Mouse (Mus musculus): ENCODE measurements at regions not wholly inside any gene's neighbourhood (a gene's known extent, or its start where the extent isn't known, plus 50 kb on each side); places are given as distances from the start of the nearest gene placed in this dataset.

- DNase-seq (ENCODE audit: low spot score) (peak; percentile 28), ATAC-seq (ENCODE audit: low FRiP score) (no peak)
- no peak overlapping the region for H3K4me2 ChIP-seq (ENCODE audit: low read depth, low read length, poor library complexity, severe bottlenecking)
- no peak overlapping the region for H3K4me3 ChIP-seq (ENCODE audit: low read depth, low read length)
- WGBS, result 11% methylated on average over 4 of the region's 4 CpGs
- H3K9me3 ChIP-seq (ENCODE audit: low read length), result no peaks in the 10 kb centered on the region
- H3K27me3 ChIP-seq (ENCODE audit: insufficient read depth, low read length), result no peaks in the 10 kb centered on the region
- H3K36me3 ChIP-seq (ENCODE audit: insufficient read depth, low read length), result no peaks in the 10 kb centered on the region
- no peaks in the 10 kb centered on the region for H3K4me1 ChIP-seq (ENCODE audit: insufficient read depth, low read length)
- H3K9ac ChIP-seq (replicated peaks; ENCODE audit: low read length, poor library complexity, severe bottlenecking), result no peak overlapping the region
- no peak for TF ChIP-seq CTCF (IDR thresholded peaks at IDR 0.05)
- H3K27ac ChIP-seq (ENCODE audit: low read depth, low read length), result no peak overlapping the region
Observed at GRCm38 (mm10) chr13:96188618-96189017, 56.2 kb upstream of the Sv2c start.
